Mouse (Mus musculus) urinary bladder, postnatal 10 days (tissue): ENCODE measurements at regions not wholly inside any gene's neighbourhood (a gene's known extent, or its start where the extent isn't known, plus 50 kb on each side); places are given as distances from the start of the nearest gene placed in this dataset.
"Not testable (repeated sequence)": the region's sequence is repeated elsewhere in the genome, so short reads cannot be mapped to it uniquely, and the experiment has no call there.

Source experiments
- DNase-seq: peaks from one replicate; pipeline ENCODE4 v3.0.0; 2022; ENCODE audit warnings: low spot score

GRCm38 (mm10) chr8:5523281-5523680, 418.1 kb upstream of the Slc10a2 start:
- DNase-seq, result no peak

- no peak for DNase-seq
These were observed 390.7 kb upstream of the Slc10a2 start for GRCm38 (mm10) chr8:5495861-5496260.

- DNase-seq, result no peak
These were observed 385.3 kb upstream of the Slc10a2 start for GRCm38 (mm10) chr8:5490491-5490890.

- no peak for DNase-seq
These were observed 377.8 kb upstream of the Slc10a2 start for GRCm38 (mm10) chr8:5482938-5483337.

- DNase-seq, result no peak
These were observed 367.8 kb upstream of the Slc10a2 start for GRCm38 (mm10) chr8:5472999-5473398.

- no peak for DNase-seq
These were observed 367.4 kb upstream of the Slc10a2 start for GRCm38 (mm10) chr8:5472582-5472981.

GRCm38 (mm10) chr8:5457619-5458018, 352.5 kb upstream of the Slc10a2 start:
- no peak for DNase-seq

- DNase-seq, result no peak
These were observed 348.3 kb upstream of the Slc10a2 start for GRCm38 (mm10) chr8:5453469-5453868.

GRCm38 (mm10) chr8:5442243-5442642, 337.1 kb upstream of the Slc10a2 start:
- DNase-seq, result not testable (repeated sequence)

GRCm38 (mm10) chr8:5440404-5440803, 335.3 kb upstream of the Slc10a2 start:
- not testable (repeated sequence) for DNase-seq

GRCm38 (mm10) chr8:5439054-5439453, 333.9 kb upstream of the Slc10a2 start:
- no peak for DNase-seq

GRCm38 (mm10) chr8:5428303-5428971, 323.3 kb upstream of the Slc10a2 start:
- DNase-seq, result no peak

GRCm38 (mm10) chr8:5416841-5417240, 311.7 kb upstream of the Slc10a2 start:
- not testable (repeated sequence) for DNase-seq

GRCm38 (mm10) chr8:5384851-5385250, 279.7 kb upstream of the Slc10a2 start:
- DNase-seq, result no peak

GRCm38 (mm10) chr8:5378001-5378400, 272.9 kb upstream of the Slc10a2 start:
- no peak for DNase-seq

- DNase-seq, result no peak
These were observed 234.8 kb upstream of the Slc10a2 start for GRCm38 (mm10) chr8:5339953-5340352.

- DNase-seq, result no peak
These were observed 209.4 kb upstream of the Slc10a2 start for GRCm38 (mm10) chr8:5314594-5314993.

- DNase-seq, result no peak
These were observed 194.8 kb upstream of the Slc10a2 start for GRCm38 (mm10) chr8:5299982-5300381.

GRCm38 (mm10) chr8:5297190-5297589, 192.0 kb upstream of the Slc10a2 start:
- DNase-seq, result no peak

GRCm38 (mm10) chr8:5285708-5286161, 180.6 kb upstream of the Slc10a2 start:
- DNase-seq, result no peak

GRCm38 (mm10) chr8:5283799-5284198, 178.6 kb upstream of the Slc10a2 start:
- DNase-seq, result no peak

GRCm38 (mm10) chr8:5262316-5262715, 157.2 kb upstream of the Slc10a2 start:
- DNase-seq, result no peak

- DNase-seq, result peak; percentile 42
These were observed 136.7 kb upstream of the Slc10a2 start for GRCm38 (mm10) chr8:5241871-5242270.
